Mouse (Mus musculus) stomach, postnatal 0 days (tissue): ENCODE results near the gene Usb1.
A peak's percentile ranks its signal among the peaks of the same experiment; 100 is the strongest.

Experiments used
- CTCF ChIP-seq: IDR thresholded peaks from 2 replicates; pipeline ENCODE4 v1.5.1; 2016; ENCODE audit warnings: antibody characterized with exemption, low read depth, mild to moderate bottlenecking, moderate library complexity
- EP300 ChIP-seq: optimal IDR thresholded peaks from 2 replicates; pipeline ENCODE3; 2016; ENCODE audit warnings: antibody characterized with exemption

- TF ChIP-seq CTCF (peak; percentile 10; the same call in 1 of the 2 replicates), EP300 (no peak)
Observed at GRCm38 (mm10) chr8:95331156-95331719, 846 bp upstream of the Usb1 start.
